Mouse (Mus musculus): ENCODE results near the gene Primpol.

The Primpol gene

GRCm38 (mm10) chr8:46616879-46617689, at the start of gene Primpol, which contains the start of gene Casp3:
Gene Primpol, minus strand, starts transcription at chr8:46617212.
Gene Casp3, plus strand, starts transcription at chr8:46617291.
- peak; percentile 99 for DNase-seq

- no peak for DNase-seq
Observed at GRCm38 (mm10) chr8:46655919-46656318, 38.9 kb upstream of the Primpol start.

GRCm38 (mm10) chr8:46651872-46652271, 34.9 kb upstream of the Primpol start:
- DNase-seq, result peak; percentile 55 to 72

GRCm38 (mm10) chr8:46648421-46648820, 31.4 kb upstream of the Primpol start:
- DNase-seq, result peak; percentile 19 to 48

- DNase-seq, result no peak
Observed at GRCm38 (mm10) chr8:46641272-46641671, 24.3 kb upstream of the Primpol start.

GRCm38 (mm10) chr8:46639852-46640251, 22.8 kb upstream of the Primpol start:
- DNase-seq, result no peak

GRCm38 (mm10) chr8:46639010-46639571, 22.1 kb upstream of the Primpol start:
- DNase-seq, result peak; percentile 55 to 78

- no peak for DNase-seq
Observed at GRCm38 (mm10) chr8:46630932-46631331, 13.9 kb upstream of the Primpol start.

GRCm38 (mm10) chr8:46630422-46630821, 13.4 kb upstream of the Primpol start:
- no peak for DNase-seq

GRCm38 (mm10) chr8:46628645-46629044, 11.6 kb upstream of the Primpol start:
- no peak for DNase-seq

- DNase-seq, result peak in 1 of 2 experiments; percentile 48
Observed at GRCm38 (mm10) chr8:46627881-46628280, 10.9 kb upstream of the Primpol start.

- no peak for DNase-seq
Observed at GRCm38 (mm10) chr8:46626642-46627041, 9.6 kb upstream of the Primpol start.

GRCm38 (mm10) chr8:46625166-46625565, 8.2 kb upstream of the Primpol start:
- no peak for DNase-seq

GRCm38 (mm10) chr8:46622446-46623270, 5.6 kb upstream of the Primpol start:
- DNase-seq, result no peak

GRCm38 (mm10) chr8:46618639-46619320, 1.8 kb upstream of the Primpol start:
- no peak for DNase-seq

GRCm38 (mm10) chr8:46617690-46618620, 943 bp upstream of the Primpol start:
- no peak for DNase-seq

- DNase-seq, result no peak
Observed at GRCm38 (mm10) chr8:46615936-46616335, 1.1 kb downstream of the Primpol start.

GRCm38 (mm10) chr8:46613377-46613776, 3.6 kb downstream of the Primpol start:
- peak in 1 of 2 experiments; percentile 50 for DNase-seq

- no peak for DNase-seq
Observed at GRCm38 (mm10) chr8:46612913-46613312, 4.1 kb downstream of the Primpol start.

GRCm38 (mm10) chr8:46611557-46611956, 5.5 kb downstream of the Primpol start:
- no peak for DNase-seq

GRCm38 (mm10) chr8:46606930-46607329, 10.1 kb downstream of the Primpol start:
- DNase-seq, result no peak

GRCm38 (mm10) chr8:46603587-46603986, 13.4 kb downstream of the Primpol start:
- no peak for DNase-seq

Measured in kidney, postnatal 25 days (tissue).